In genomic region chr14:71315228-71315627, GRCm38 (mm10) we compare ENCODE assay signal across 24 mouse cellular contexts.
DNase-seq lines count a peak whose midpoint lies in the region; ATAC-seq and TF ChIP-seq lines count a peak whose summit lies in the region.
"Had no signal": no experiment of that assay in that cellular context is flagged by ENCODE, and none has a peak within 500 bp of the region (broad histone marks: within the 10 kb centered on the region; RNA-seq: fewer than 3 reads in every experiment).

No protein-coding gene starts in this region.

- H3K4me2 ChIP-seq in lung, embryonic 14.5 days = no peak overlapping the region
- H3K4me2 ChIP-seq: embryonic facial prominence, embryonic 12.5 days; embryonic facial prominence, embryonic 15.5 days; forebrain, embryonic 15.5 days; heart, embryonic 13.5 days; hindbrain, embryonic 14.5 days had no signal

- no peak overlapping the region for H3K9ac ChIP-seq in lung, embryonic 14.5 days
- H3K9ac ChIP-seq: embryonic facial prominence, embryonic 12.5 days; embryonic facial prominence, embryonic 15.5 days; forebrain, embryonic 15.5 days; heart, embryonic 13.5 days; hindbrain, embryonic 14.5 days had no signal

- WGBS in lung, embryonic 14.5 days = 54% methylated on average over 3 of the region's 3 CpGs
- 67% methylated on average over 3 of the region's 3 CpGs for WGBS in lung, adult 2 months

- H3K27me3 ChIP-seq in lung, embryonic 14.5 days (ENCODE audit: insufficient read depth, low read length) = no peaks in the 10 kb centered on the region
- H3K27me3 ChIP-seq: embryonic facial prominence, embryonic 12.5 days; embryonic facial prominence, embryonic 15.5 days; forebrain, embryonic 15.5 days; heart, embryonic 13.5 days had no signal

- intact Hi-C loops in heart, postnatal 10 days (cut with DNase I) = no loop called here

- DNase-seq in heart, postnatal 10 days = peak; percentile 10
- DNase-seq in heart, postnatal 4 days = no peak
- DNase-seq in lung, embryonic 14.5 days = peak; percentile 7
- DNase-seq in lung, adult 2 months = no peak
- peak; percentile 5 for DNase-seq in lung, postnatal 25 days (ENCODE audit: low spot score)
- no peak for DNase-seq in layer of hippocampus, postnatal 36 days
- DNase-seq: adrenal gland, adult 2 months; adrenal gland, postnatal 14 days; B cell, adult 2 months; cerebellum, adult 11 months; cerebellum, adult 2 months; cerebellum, adult 9-11 months; cerebellum, postnatal 25 days; gastrocnemius, postnatal 25 days; heart, adult 2 months; heart, postnatal 36 days had no signal

- TF ChIP-seq POLR2A in lung, adult 2 months (IDR thresholded peaks at IDR 0.05; ENCODE audit: borderline replicate concordance, extremely low read depth, low read depth, low read length) = no peak

- TF ChIP-seq CTCF in lung, embryonic 14.5 days (IDR thresholded peaks at IDR 0.05; ENCODE audit: low read depth) = no peak
- no peak for TF ChIP-seq CTCF in lung, adult 2 months (IDR thresholded peaks at IDR 0.05; ENCODE audit: insufficient read depth, low read length)

- ATAC-seq in lung, embryonic 14.5 days (ENCODE audit: insufficient read depth) = no peak
- ATAC-seq in CD4-positive, CD25-positive, alpha-beta regulatory T cell, adult 4 months = no peak
- ATAC-seq: forebrain, embryonic 15.5 days; hindbrain, postnatal 0 days had no signal

- no peaks in the 10 kb centered on the region for H3K4me1 ChIP-seq in lung, embryonic 14.5 days (ENCODE audit: insufficient read depth)
- no peaks in the 10 kb centered on the region for H3K4me1 ChIP-seq in lung, adult 2 months (ENCODE audit: control insufficient read depth, insufficient read depth, low read length)
- H3K4me1 ChIP-seq: embryonic facial prominence, embryonic 12.5 days; embryonic facial prominence, embryonic 15.5 days; forebrain, embryonic 15.5 days; heart, embryonic 10.5 days; heart, embryonic 13.5 days had no signal

- H3K4me3 ChIP-seq in lung, embryonic 14.5 days (ENCODE audit: low read depth, low read length) = no peak overlapping the region
- H3K4me3 ChIP-seq in lung, adult 2 months (replicated peaks; ENCODE audit: extremely low read depth, low read depth, low read length) = no peak overlapping the region
- H3K4me3 ChIP-seq: embryonic facial prominence, embryonic 12.5 days; embryonic facial prominence, embryonic 15.5 days; forebrain, embryonic 15.5 days; heart, adult 2 months; heart, embryonic 10.5 days; heart, embryonic 13.5 days had no signal

- no peaks in the 10 kb centered on the region for H3K9me3 ChIP-seq in lung, embryonic 14.5 days (ENCODE audit: low read depth, low read length)
- H3K9me3 ChIP-seq: embryonic facial prominence, embryonic 12.5 days; embryonic facial prominence, embryonic 15.5 days; forebrain, embryonic 15.5 days; heart, embryonic 10.5 days; heart, embryonic 13.5 days had no signal

- H3K27ac ChIP-seq in lung, embryonic 14.5 days (ENCODE audit: low read depth) = no peak overlapping the region
- H3K27ac ChIP-seq: embryonic facial prominence, embryonic 12.5 days; embryonic facial prominence, embryonic 15.5 days; forebrain, embryonic 15.5 days; heart, adult 2 months; heart, embryonic 10.5 days; heart, embryonic 13.5 days; hindbrain, embryonic 14.5 days; hindbrain, postnatal 0 days had no signal

- no peaks in the 10 kb centered on the region for H3K36me3 ChIP-seq in lung, embryonic 14.5 days (ENCODE audit: insufficient read depth)
- H3K36me3 ChIP-seq: embryonic facial prominence, embryonic 12.5 days; embryonic facial prominence, embryonic 15.5 days; forebrain, embryonic 15.5 days; heart, embryonic 10.5 days; heart, embryonic 13.5 days had no signal

Comparison
In these comparisons a context has a peak if more than half of its experiments do, and no peak if none do; other contexts are left out.
1. DNase-seq: peak in heart, postnatal 10 days (2 of 2), lung, embryonic 14.5 days (single experiment) and lung, postnatal 25 days (single experiment); none in heart, postnatal 4 days (single experiment), lung, adult 2 months (single experiment) and layer of hippocampus, postnatal 36 days (0 of 2).